Mouse (Mus musculus): ENCODE data around the gene Chn1. TPM values are rescaled to one million over a fixed set of nuclear protein-coding genes. Genes with fewer than 3 reads are reported as not detected.
A peak's percentile ranks its signal among the peaks of the same experiment; 100 is the strongest.

The Chn1 gene
- polyA plus RNA-seq, 1 experiment from 2014 or later: 21.2 TPM

- Histone ChIP-seq H3K27ac (no peak overlapping the region), H3K9ac (no peak overlapping the region)
- ATAC-seq (replicated peaks; ENCODE audit: insufficient number of reproducible peaks, insufficient read depth, low FRiP score, low read depth): no peak
Observed at GRCm38 (mm10) chr2:73660566-73661134, 114.5 kb downstream of the Chn1 start.

GRCm38 (mm10) chr2:73659726-73660565, 115.2 kb downstream of the Chn1 start:
- Histone ChIP-seq H3K4me2 (peak overlapping the region; percentile 69), H3K27ac (peak overlapping the region; percentile 66), H3K9ac (peak overlapping the region; percentile 42; the same call in 1 of the 2 replicates), H3K36me3 (no peaks in the 10 kb centered on the region), H3K4me1 (replicated peaks) (peaks cover 22% of the 10 kb centered on the region), H3K27me3 (no peaks in the 10 kb centered on the region), H3K9me3 (replicated peaks) (no peaks in the 10 kb centered on the region), H3K4me3 (peak overlapping the region; percentile 44)
- ATAC-seq (replicated peaks; ENCODE audit: insufficient number of reproducible peaks, insufficient read depth, low FRiP score, low read depth): peak; percentile 82
- 26% methylated on average over 18 of the region's 18 CpGs for WGBS

More at GRCm38 (mm10) chr2:73660566-73661134, 114.5 kb downstream of the Chn1 start:
- H3K4me2 ChIP-seq: peak overlapping the region; percentile 69
- peak overlapping the region; percentile 44 for H3K4me3 ChIP-seq
- H3K36me3 ChIP-seq: no peaks in the 10 kb centered on the region
- no peaks in the 10 kb centered on the region for H3K9me3 ChIP-seq (replicated peaks)
- no peaks in the 10 kb centered on the region for H3K27me3 ChIP-seq
- 87% methylated on average over 11 of the region's 11 CpGs for WGBS
- peaks cover 20% of the 10 kb centered on the region for H3K4me1 ChIP-seq (replicated peaks)

DNA sequence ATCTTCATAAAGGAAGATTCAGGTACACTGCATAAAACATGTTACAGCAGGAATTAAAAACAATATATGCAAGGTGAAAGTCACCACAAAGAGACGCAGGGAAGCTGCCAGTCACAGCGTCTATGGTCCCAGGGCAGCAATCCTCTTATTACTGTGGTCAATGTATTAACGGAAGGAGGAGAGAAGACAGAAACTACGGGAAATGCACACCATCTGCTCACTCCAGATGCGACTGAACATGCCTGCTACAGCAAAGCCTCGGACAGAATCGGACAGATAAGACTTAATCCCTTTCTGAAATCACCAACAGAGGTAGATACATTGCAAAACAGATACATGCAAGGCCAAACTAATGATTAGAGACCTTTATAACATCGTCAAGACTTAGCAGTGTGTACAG, 116.1 kb downstream of the Chn1 start:
- H3K9ac ChIP-seq: no peak overlapping the region
- no peak for ATAC-seq (replicated peaks; ENCODE audit: insufficient number of reproducible peaks, insufficient read depth, low FRiP score, low read depth)
- H3K27ac ChIP-seq: no peak overlapping the region
- H3K9me3 ChIP-seq (replicated peaks): no peaks in the 10 kb centered on the region
- no peaks in the 10 kb centered on the region for H3K36me3 ChIP-seq
- no peak overlapping the region for H3K4me3 ChIP-seq
- peaks cover 31% of the 10 kb centered on the region for H3K4me1 ChIP-seq (replicated peaks)
- 70% methylated on average over 8 of the region's 8 CpGs for WGBS
- H3K27me3 ChIP-seq: no peaks in the 10 kb centered on the region
- peak overlapping the region; percentile 69 for H3K4me2 ChIP-seq

DNA sequence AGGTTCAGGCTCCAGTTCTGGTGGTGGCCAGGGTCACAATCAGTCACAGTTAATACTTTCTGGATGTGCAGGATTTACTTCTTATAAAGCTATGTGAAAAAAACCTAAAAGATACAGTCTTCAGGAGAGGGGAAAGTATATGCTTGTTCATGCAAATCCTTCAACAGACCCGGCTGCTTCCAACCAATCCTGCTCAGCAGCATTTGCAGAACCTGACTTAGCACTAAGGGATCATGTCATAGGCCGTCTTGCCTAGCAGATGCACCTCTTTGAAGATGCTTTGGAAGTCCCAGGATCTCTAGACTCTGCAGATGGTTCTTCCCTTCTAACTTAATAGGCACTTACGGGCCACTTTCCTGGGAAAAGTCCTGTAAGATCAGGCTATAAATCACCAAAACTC, 117.2 kb downstream of the Chn1 start:
- Histone ChIP-seq H3K27ac (no peak overlapping the region), H3K9ac (no peak overlapping the region), H3K36me3 (no peaks in the 10 kb centered on the region), H3K4me3 (no peak overlapping the region), H3K9me3 (replicated peaks) (no peaks in the 10 kb centered on the region), H3K4me1 (replicated peaks) (peaks cover 31% of the 10 kb centered on the region), H3K4me2 (no peak overlapping the region), H3K27me3 (no peaks in the 10 kb centered on the region)
- ATAC-seq (replicated peaks; ENCODE audit: insufficient number of reproducible peaks, insufficient read depth, low FRiP score, low read depth): no peak
- 83% methylated on average over 3 of the region's 3 CpGs for WGBS

DNA sequence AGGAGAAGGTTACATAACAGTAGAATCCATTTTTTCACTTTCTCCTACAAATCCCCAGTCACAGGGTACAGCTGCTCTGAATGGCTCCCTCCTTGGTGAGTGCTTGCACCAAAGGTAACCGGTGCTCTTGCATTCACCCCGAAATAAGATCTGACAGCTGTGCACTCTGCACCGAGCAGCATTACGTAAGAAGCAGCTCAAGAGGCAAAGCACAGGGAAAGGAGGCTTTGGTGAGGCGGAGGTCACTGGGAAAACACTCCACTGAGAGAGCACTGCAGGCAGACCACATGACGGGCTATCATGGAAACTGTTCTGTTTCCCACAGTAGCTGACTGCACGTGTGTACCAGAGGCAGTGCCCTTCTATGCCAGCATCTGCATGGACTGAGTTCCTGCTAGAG, 118.0 kb downstream of the Chn1 start:
- Histone ChIP-seq H3K27me3 (no peaks in the 10 kb centered on the region), H3K4me1 (replicated peaks) (peaks cover 37% of the 10 kb centered on the region), H3K4me3 (no peak overlapping the region), H3K4me2 (peak overlapping the region; percentile 34), H3K27ac (peak overlapping the region; percentile 60), H3K9me3 (replicated peaks) (no peaks in the 10 kb centered on the region), H3K9ac (no peak overlapping the region), H3K36me3 (no peaks in the 10 kb centered on the region)
- ATAC-seq (replicated peaks; ENCODE audit: insufficient number of reproducible peaks, insufficient read depth, low FRiP score, low read depth): no peak; the same call in 1 of the 2 replicates
- WGBS: 39% methylated on average over 7 of the region's 7 CpGs

- WGBS: 73% methylated on average over 4 of the region's 4 CpGs
- Histone ChIP-seq H3K4me1 (replicated peaks) (peaks cover 35% of the 10 kb centered on the region), H3K9me3 (replicated peaks) (no peaks in the 10 kb centered on the region), H3K27ac (no peak overlapping the region), H3K36me3 (no peaks in the 10 kb centered on the region), H3K4me2 (no peak overlapping the region), H3K9ac (no peak overlapping the region), H3K4me3 (no peak overlapping the region), H3K27me3 (no peaks in the 10 kb centered on the region)
- no peak for ATAC-seq (replicated peaks; ENCODE audit: insufficient number of reproducible peaks, insufficient read depth, low FRiP score, low read depth)
Observed at GRCm38 (mm10) chr2:73655663-73656062, 119.5 kb downstream of the Chn1 start.

GRCm38 (mm10) chr2:73654892-73655243, 120.3 kb downstream of the Chn1 start:
- no peak for ATAC-seq (replicated peaks; ENCODE audit: insufficient number of reproducible peaks, insufficient read depth, low FRiP score, low read depth)
- Histone ChIP-seq H3K9me3 (replicated peaks) (no peaks in the 10 kb centered on the region), H3K36me3 (no peaks in the 10 kb centered on the region), H3K27ac (peak overlapping the region; percentile 63), H3K4me3 (no peak overlapping the region), H3K27me3 (no peaks in the 10 kb centered on the region), H3K9ac (no peak overlapping the region), H3K4me1 (replicated peaks) (peaks cover 29% of the 10 kb centered on the region), H3K4me2 (no peak overlapping the region)
- 46% methylated on average over 1 of the region's 1 CpGs for WGBS

- ATAC-seq (replicated peaks; ENCODE audit: insufficient number of reproducible peaks, insufficient read depth, low FRiP score, low read depth): 0 out of 2 replicates have a peak, but pooled peaks have one; percentile 47
- Histone ChIP-seq H3K9ac (no peak overlapping the region), H3K4me3 (no peak overlapping the region), H3K27ac (peak overlapping the region; percentile 63), H3K36me3 (no peaks in the 10 kb centered on the region), H3K4me2 (no peak overlapping the region), H3K4me1 (replicated peaks) (peaks cover 26% of the 10 kb centered on the region), H3K9me3 (replicated peaks) (no peaks in the 10 kb centered on the region), H3K27me3 (no peaks in the 10 kb centered on the region)
- 38% methylated on average over 4 of the region's 4 CpGs for WGBS
Observed at GRCm38 (mm10) chr2:73654059-73654891, 120.9 kb downstream of the Chn1 start.

DNA sequence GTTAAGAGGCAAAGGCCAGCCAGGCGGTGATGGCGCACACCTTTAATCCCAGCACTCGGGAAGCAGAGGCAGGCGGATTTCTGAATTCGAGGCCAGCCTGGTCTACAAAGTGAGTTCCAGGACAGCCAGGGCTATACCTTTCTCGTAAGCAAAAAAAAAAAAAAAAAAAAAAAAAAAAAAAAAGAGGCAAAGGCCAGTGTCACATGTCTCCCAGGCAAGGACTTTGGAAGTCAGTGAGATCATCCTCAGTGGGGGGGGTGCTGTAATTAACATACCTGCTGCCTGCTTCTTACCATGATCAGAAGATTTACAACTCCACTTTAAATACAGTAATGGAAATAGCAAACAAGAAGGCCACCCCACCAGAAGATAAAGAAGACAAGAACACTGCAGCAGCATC, 137.5 kb downstream of the Chn1 start:
- Histone ChIP-seq H3K27me3 (no peaks in the 10 kb centered on the region), H3K9ac (no peak overlapping the region), H3K9me3 (replicated peaks) (no peaks in the 10 kb centered on the region), H3K4me1 (replicated peaks) (no peaks in the 10 kb centered on the region), H3K4me2 (no peak overlapping the region), H3K36me3 (no peaks in the 10 kb centered on the region), H3K4me3 (no peak overlapping the region), H3K27ac (no peak overlapping the region)
- ATAC-seq (replicated peaks; ENCODE audit: insufficient number of reproducible peaks, insufficient read depth, low FRiP score, low read depth): no peak
- WGBS: 96% methylated on average over 6 of the region's 6 CpGs

DNA sequence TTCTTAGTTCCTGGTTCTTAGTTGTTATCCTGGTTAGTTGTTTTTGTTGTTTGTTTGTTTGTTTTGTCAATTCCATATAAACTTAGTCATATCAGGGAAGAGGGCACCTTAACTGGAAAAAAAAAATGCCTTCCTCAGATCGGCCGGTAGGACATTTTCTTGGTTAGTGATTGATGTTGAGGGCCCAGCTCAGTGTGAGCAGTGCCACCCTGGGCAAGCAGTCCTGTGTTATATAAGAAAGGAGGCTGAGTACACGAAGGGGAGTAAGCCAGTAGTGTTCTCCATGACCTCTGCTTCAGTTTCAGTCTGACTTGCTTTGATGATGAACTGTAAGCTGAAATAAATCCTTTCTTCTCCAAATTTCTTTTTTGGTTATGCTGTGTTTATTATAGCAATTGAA, 138.8 kb downstream of the Chn1 start:
- Histone ChIP-seq H3K4me1 (replicated peaks) (no peaks in the 10 kb centered on the region), H3K9me3 (replicated peaks) (no peaks in the 10 kb centered on the region), H3K27ac (no peak overlapping the region), H3K36me3 (0 out of 2 replicates have a peak, but pooled peaks cover 4% of the 10 kb centered on the region), H3K4me3 (no peak overlapping the region), H3K9ac (no peak overlapping the region), H3K4me2 (no peak overlapping the region), H3K27me3 (no peaks in the 10 kb centered on the region)
- 71% methylated on average over 3 of the region's 3 CpGs for WGBS
- no peak for ATAC-seq (replicated peaks; ENCODE audit: insufficient number of reproducible peaks, insufficient read depth, low FRiP score, low read depth)

DNA sequence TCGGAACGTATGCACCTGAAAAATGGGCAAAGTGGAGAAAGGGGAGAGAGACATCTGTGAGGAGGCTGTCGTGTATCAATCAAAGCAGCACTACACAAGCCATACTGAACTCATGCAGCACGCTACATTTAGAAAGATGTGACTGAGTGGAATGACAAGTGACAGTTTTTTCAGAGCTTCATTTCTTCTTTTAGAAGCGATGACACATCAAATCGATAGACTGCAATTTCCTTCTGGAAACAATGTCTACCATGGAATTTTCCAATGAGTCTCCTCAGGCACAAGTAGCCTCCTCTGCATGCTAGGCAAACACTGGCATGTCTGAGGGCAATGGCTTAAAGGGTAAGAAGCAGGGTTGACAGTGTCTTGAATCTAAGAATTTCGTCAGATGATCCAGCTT, 143.3 kb downstream of the Chn1 start:
- H3K4me1 ChIP-seq (replicated peaks): no peaks in the 10 kb centered on the region
- WGBS: 84% methylated on average over 7 of the region's 7 CpGs
- no peaks in the 10 kb centered on the region for H3K9me3 ChIP-seq (replicated peaks)
- peaks cover 11% of the 10 kb centered on the region; the same call in 1 of the 2 replicates for H3K36me3 ChIP-seq
- H3K27ac ChIP-seq: no peak overlapping the region
- H3K27me3 ChIP-seq: no peaks in the 10 kb centered on the region
- no peak overlapping the region for H3K4me3 ChIP-seq
- ATAC-seq (replicated peaks; ENCODE audit: insufficient number of reproducible peaks, insufficient read depth, low FRiP score, low read depth): no peak
- H3K4me2 ChIP-seq: no peak overlapping the region
- no peak overlapping the region for H3K9ac ChIP-seq

Data from heart, embryonic 15.5 days (tissue).